Mouse (Mus musculus): ENCODE results near the gene Gadl1. TPM values are rescaled to one million over a fixed set of nuclear protein-coding genes. Genes with fewer than 3 reads are reported as not detected.
A peak's percentile ranks its signal among the peaks of the same experiment; 100 is the strongest.

Gene Gadl1
- polyA plus RNA-seq, 1 experiment from 2014 or later: 0.19 TPM

DNA sequence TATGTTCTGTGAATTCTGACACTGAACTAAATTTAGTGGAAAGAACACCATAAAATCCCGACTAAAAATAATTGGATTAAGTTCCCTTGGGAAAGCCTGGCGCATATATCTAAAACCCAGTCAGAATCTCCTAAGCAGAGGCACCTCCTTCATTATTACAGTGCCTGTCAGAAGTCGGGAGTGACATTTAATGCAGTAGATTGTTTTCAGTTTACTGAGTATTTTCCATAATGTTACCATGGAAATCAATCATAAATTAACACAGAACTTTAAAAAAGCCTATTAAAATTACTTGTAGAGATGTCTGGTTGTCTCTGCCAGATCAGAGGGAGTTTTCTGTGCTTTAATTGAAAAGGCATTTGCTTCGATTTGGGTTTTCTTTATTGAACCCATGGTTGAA lies 33.2 kb downstream of the Gadl1 start:
- Histone ChIP-seq H3K27ac (ENCODE audit: low read depth, low read length) (no peak overlapping the region), H3K4me1 (replicated peaks; ENCODE audit: control insufficient read depth, insufficient read depth, low read length) (no peaks in the 10 kb centered on the region), H3K9me3 (ENCODE audit: control insufficient read depth, low read length) (no peaks in the 10 kb centered on the region), H3K9ac (ENCODE audit: low read length) (no peak overlapping the region), H3K27me3 (ENCODE audit: control insufficient read depth, insufficient read depth, low read length) (no peaks in the 10 kb centered on the region), H3K4me3 (ENCODE audit: low read depth, low read length) (no peak overlapping the region), H3K4me2 (ENCODE audit: low read depth, low read length, severe bottlenecking) (no peak overlapping the region), H3K36me3 (ENCODE audit: control insufficient read depth, insufficient read depth, low read length) (no peaks in the 10 kb centered on the region)
- DNase-seq (ENCODE audit: low spot score) (no peak), ATAC-seq (replicated peaks; ENCODE audit: low FRiP score) (no peak)
- 39% methylated on average over 4 of the region's 4 CpGs for WGBS

DNA sequence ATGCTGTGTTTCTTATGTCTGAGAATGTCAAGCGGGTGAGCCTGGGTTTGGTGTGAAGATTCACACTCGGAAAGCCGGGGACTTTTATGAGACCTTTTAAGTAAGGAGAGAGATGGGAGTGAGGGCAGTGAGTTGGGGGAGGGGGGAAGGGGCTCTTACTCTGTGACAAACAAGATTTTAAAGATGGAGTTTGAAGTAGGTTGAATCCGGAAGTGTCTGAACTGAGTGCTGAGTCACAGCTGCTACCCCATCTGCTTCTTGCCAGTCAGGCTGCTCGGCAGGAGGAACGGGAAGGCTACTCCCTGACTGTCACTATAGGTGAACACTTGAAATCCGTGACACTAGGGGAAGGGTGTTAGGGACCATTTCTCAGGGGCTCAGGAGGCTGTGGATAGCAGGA lies 33.7 kb downstream of the Gadl1 start:
- Histone ChIP-seq H3K9ac (ENCODE audit: low read length) (no peak overlapping the region), H3K4me1 (replicated peaks; ENCODE audit: control insufficient read depth, insufficient read depth, low read length) (no peaks in the 10 kb centered on the region), H3K4me2 (ENCODE audit: low read depth, low read length, severe bottlenecking) (no peak overlapping the region), H3K4me3 (ENCODE audit: low read depth, low read length) (no peak overlapping the region), H3K27ac (ENCODE audit: low read depth, low read length) (no peak overlapping the region), H3K27me3 (ENCODE audit: control insufficient read depth, insufficient read depth, low read length) (no peaks in the 10 kb centered on the region), H3K9me3 (ENCODE audit: control insufficient read depth, low read length) (no peaks in the 10 kb centered on the region), H3K36me3 (ENCODE audit: control insufficient read depth, insufficient read depth, low read length) (no peaks in the 10 kb centered on the region)
- 44% methylated on average over 7 of the region's 7 CpGs for WGBS
- ATAC-seq (replicated peaks; ENCODE audit: low FRiP score): no peak
- peak; percentile 53 for DNase-seq (ENCODE audit: low spot score)

DNA sequence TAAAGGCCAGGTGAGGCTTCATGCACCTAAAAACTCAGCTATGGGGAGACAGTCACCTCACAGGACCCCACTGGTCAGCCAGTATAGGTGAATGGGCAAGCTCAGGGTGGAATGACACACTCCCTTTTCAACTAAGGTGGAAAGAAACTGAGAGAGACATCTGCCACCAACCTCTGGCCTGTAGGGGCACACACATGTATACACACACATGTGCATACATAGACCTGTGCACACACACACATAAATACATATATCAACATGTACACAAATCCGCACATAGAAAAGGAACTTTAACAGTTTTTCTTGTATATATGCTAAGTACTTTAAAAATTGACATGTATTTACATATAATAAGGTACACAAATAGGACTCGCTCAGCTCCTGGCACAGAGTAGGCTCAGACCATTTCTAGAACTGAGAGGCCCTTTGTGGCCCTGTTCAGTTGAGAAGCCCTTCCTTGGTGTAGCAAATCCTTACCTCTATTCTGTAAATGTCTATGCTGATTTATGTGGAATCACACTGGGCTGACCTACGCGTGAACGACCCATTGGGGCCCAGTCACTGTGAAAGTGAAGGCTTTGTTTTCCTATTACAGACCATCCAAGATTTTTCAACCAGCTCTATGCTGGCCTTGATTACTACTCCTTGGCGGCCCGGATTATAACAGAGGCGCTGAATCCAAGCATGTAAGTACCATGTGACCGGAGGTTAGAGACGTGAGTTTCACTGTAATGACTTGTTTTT lies 34.5 kb downstream of the Gadl1 start:
- H3K4me1 ChIP-seq (replicated peaks; ENCODE audit: control insufficient read depth, insufficient read depth, low read length): no peaks in the 10 kb centered on the region
- 76% methylated on average over 10 of the region's 10 CpGs for WGBS
- peak; percentile 55; the same call in 1 of the 2 replicates for ATAC-seq (replicated peaks; ENCODE audit: low FRiP score)
- no peaks in the 10 kb centered on the region for H3K9me3 ChIP-seq (ENCODE audit: control insufficient read depth, low read length)
- H3K9ac ChIP-seq (ENCODE audit: low read length): no peak overlapping the region
- no peaks in the 10 kb centered on the region for H3K36me3 ChIP-seq (ENCODE audit: control insufficient read depth, insufficient read depth, low read length)
- H3K4me2 ChIP-seq (ENCODE audit: low read depth, low read length, severe bottlenecking): no peak overlapping the region
- no peak for DNase-seq (ENCODE audit: low spot score)
- no peak overlapping the region for H3K4me3 ChIP-seq (ENCODE audit: low read depth, low read length)
- no peak overlapping the region for H3K27ac ChIP-seq (ENCODE audit: low read depth, low read length)
- no peaks in the 10 kb centered on the region for H3K27me3 ChIP-seq (ENCODE audit: control insufficient read depth, insufficient read depth, low read length)

- Histone ChIP-seq H3K4me2 (ENCODE audit: low read depth, low read length, severe bottlenecking) (no peak overlapping the region), H3K36me3 (ENCODE audit: control insufficient read depth, insufficient read depth, low read length) (no peaks in the 10 kb centered on the region), H3K9ac (ENCODE audit: low read length) (no peak overlapping the region), H3K27me3 (ENCODE audit: control insufficient read depth, insufficient read depth, low read length) (no peaks in the 10 kb centered on the region), H3K27ac (ENCODE audit: low read depth, low read length) (no peak overlapping the region), H3K4me1 (replicated peaks; ENCODE audit: control insufficient read depth, insufficient read depth, low read length) (no peaks in the 10 kb centered on the region), H3K4me3 (ENCODE audit: low read depth, low read length) (no peak overlapping the region), H3K9me3 (ENCODE audit: control insufficient read depth, low read length) (no peaks in the 10 kb centered on the region)
- DNase-seq (ENCODE audit: low spot score) (no peak), ATAC-seq (replicated peaks; ENCODE audit: low FRiP score) (no peak)
- 89% methylated on average over 7 of the region's 7 CpGs for WGBS
Observed at GRCm38 (mm10) chr9:115965056-115965455, 55.8 kb downstream of the Gadl1 start.

GRCm38 (mm10) chr9:115966116-115966515 lies 56.9 kb downstream of the Gadl1 start:
- 90% methylated on average over 4 of the region's 4 CpGs for WGBS
- DNase-seq (ENCODE audit: low spot score) (no peak), ATAC-seq (replicated peaks; ENCODE audit: low FRiP score) (no peak)
- Histone ChIP-seq H3K27me3 (ENCODE audit: control insufficient read depth, insufficient read depth, low read length) (no peaks in the 10 kb centered on the region), H3K4me1 (replicated peaks; ENCODE audit: control insufficient read depth, insufficient read depth, low read length) (no peaks in the 10 kb centered on the region), H3K4me3 (ENCODE audit: low read depth, low read length) (no peak overlapping the region), H3K9me3 (ENCODE audit: control insufficient read depth, low read length) (no peaks in the 10 kb centered on the region), H3K9ac (ENCODE audit: low read length) (no peak overlapping the region), H3K27ac (ENCODE audit: low read depth, low read length) (no peak overlapping the region), H3K4me2 (ENCODE audit: low read depth, low read length, severe bottlenecking) (no peak overlapping the region), H3K36me3 (ENCODE audit: control insufficient read depth, insufficient read depth, low read length) (no peaks in the 10 kb centered on the region)

DNA sequence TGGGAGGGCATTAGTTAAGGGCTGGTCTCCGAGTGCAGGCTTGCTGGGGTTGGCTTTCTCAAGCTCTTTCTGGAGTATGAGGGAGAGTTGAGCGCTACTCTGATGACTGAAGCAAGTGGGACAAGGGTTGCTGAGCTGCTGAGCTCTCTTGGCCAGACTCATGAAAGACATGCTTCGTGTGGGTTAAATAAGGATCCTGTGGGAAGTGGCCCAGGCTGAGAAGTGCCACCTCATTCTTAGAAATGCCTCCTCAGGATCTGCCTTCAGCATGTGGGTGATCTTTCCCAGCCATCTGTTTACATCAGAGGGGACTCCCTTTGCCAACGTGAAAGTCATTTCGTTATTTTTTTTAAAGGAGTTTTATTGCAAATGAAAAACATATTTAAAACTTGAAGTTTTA lies 57.5 kb downstream of the Gadl1 start:
- Histone ChIP-seq H3K27me3 (ENCODE audit: control insufficient read depth, insufficient read depth, low read length) (no peaks in the 10 kb centered on the region), H3K36me3 (ENCODE audit: control insufficient read depth, insufficient read depth, low read length) (no peaks in the 10 kb centered on the region), H3K27ac (ENCODE audit: low read depth, low read length) (no peak overlapping the region), H3K4me1 (replicated peaks; ENCODE audit: control insufficient read depth, insufficient read depth, low read length) (no peaks in the 10 kb centered on the region), H3K9ac (ENCODE audit: low read length) (no peak overlapping the region), H3K4me2 (ENCODE audit: low read depth, low read length, severe bottlenecking) (no peak overlapping the region), H3K4me3 (ENCODE audit: low read depth, low read length) (no peak overlapping the region), H3K9me3 (ENCODE audit: control insufficient read depth, low read length) (no peaks in the 10 kb centered on the region)
- DNase-seq (ENCODE audit: low spot score) (no peak), ATAC-seq (replicated peaks; ENCODE audit: low FRiP score) (no peak)
- WGBS: 86% methylated on average over 5 of the region's 5 CpGs

GRCm38 (mm10) chr9:115967638-115968037 lies 58.4 kb downstream of the Gadl1 start:
- no peaks in the 10 kb centered on the region for H3K4me1 ChIP-seq (replicated peaks; ENCODE audit: control insufficient read depth, insufficient read depth, low read length)
- DNase-seq (ENCODE audit: low spot score): no peak
- no peak overlapping the region for H3K4me2 ChIP-seq (ENCODE audit: low read depth, low read length, severe bottlenecking)
- no peaks in the 10 kb centered on the region for H3K36me3 ChIP-seq (ENCODE audit: control insufficient read depth, insufficient read depth, low read length)
- H3K27ac ChIP-seq (ENCODE audit: low read depth, low read length): no peak overlapping the region
- no peak overlapping the region for H3K9ac ChIP-seq (ENCODE audit: low read length)
- H3K27me3 ChIP-seq (ENCODE audit: control insufficient read depth, insufficient read depth, low read length): no peaks in the 10 kb centered on the region
- no peak for ATAC-seq (replicated peaks; ENCODE audit: low FRiP score)
- no peak overlapping the region for H3K4me3 ChIP-seq (ENCODE audit: low read depth, low read length)
- H3K9me3 ChIP-seq (ENCODE audit: control insufficient read depth, low read length): no peaks in the 10 kb centered on the region
- 88% methylated on average over 5 of the region's 5 CpGs for WGBS

GRCm38 (mm10) chr9:115976901-115977300 lies 67.6 kb downstream of the Gadl1 start:
- no peak for DNase-seq (ENCODE audit: low spot score)
- Histone ChIP-seq H3K36me3 (ENCODE audit: control insufficient read depth, insufficient read depth, low read length) (no peaks in the 10 kb centered on the region), H3K9me3 (ENCODE audit: control insufficient read depth, low read length) (no peaks in the 10 kb centered on the region), H3K4me2 (ENCODE audit: low read depth, low read length, severe bottlenecking) (no peak overlapping the region), H3K9ac (ENCODE audit: low read length) (no peak overlapping the region), H3K27me3 (ENCODE audit: control insufficient read depth, insufficient read depth, low read length) (no peaks in the 10 kb centered on the region), H3K4me3 (ENCODE audit: low read depth, low read length) (no peak overlapping the region), H3K4me1 (replicated peaks; ENCODE audit: control insufficient read depth, insufficient read depth, low read length) (no peaks in the 10 kb centered on the region), H3K27ac (ENCODE audit: low read depth, low read length) (no peak overlapping the region)
- no peak for ATAC-seq (replicated peaks; ENCODE audit: low FRiP score)
- 84% methylated on average over 6 of the region's 6 CpGs for WGBS

DNA sequence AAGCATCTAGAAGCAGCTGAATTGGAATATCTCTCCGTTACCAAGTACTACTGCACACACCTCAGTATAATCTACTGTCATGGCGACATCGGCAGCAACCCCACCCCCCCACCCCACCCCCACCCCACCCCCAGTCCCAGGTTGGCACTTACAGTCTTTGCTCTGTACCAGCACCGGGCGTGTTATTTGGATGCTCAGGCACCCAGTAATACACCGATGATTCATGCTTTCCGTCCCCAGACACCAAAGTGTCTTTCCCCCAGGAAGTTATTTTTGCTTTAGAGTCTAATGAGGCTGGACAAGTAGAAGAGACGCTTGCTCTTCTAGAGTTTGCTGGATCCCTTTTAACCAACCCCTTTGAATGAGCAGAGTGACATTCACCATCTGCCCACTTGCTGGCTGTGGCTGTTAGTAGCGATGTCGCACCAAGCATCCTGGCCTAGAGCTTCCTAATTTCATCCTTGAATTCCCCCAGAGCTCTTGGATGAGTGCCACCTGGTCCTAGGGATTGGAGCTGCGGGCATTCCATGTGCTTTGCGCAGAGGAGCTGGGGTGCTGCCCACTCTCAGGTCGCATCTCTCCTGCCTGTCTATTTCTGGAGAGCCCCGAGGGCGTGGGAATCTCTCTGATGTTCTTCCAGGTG lies 68.5 kb downstream of the Gadl1 start:
- no peaks in the 10 kb centered on the region for H3K36me3 ChIP-seq (ENCODE audit: control insufficient read depth, insufficient read depth, low read length)
- H3K27me3 ChIP-seq (ENCODE audit: control insufficient read depth, insufficient read depth, low read length): no peaks in the 10 kb centered on the region
- WGBS: 85% methylated on average over 15 of the region's 15 CpGs
- H3K4me2 ChIP-seq (ENCODE audit: low read depth, low read length, severe bottlenecking): no peak overlapping the region
- H3K9me3 ChIP-seq (ENCODE audit: control insufficient read depth, low read length): no peaks in the 10 kb centered on the region
- DNase-seq (ENCODE audit: low spot score) (no peak), ATAC-seq (replicated peaks; ENCODE audit: low FRiP score) (no peak)
- H3K4me3 ChIP-seq (ENCODE audit: low read depth, low read length): no peak overlapping the region
- H3K27ac ChIP-seq (ENCODE audit: low read depth, low read length): no peak overlapping the region
- no peaks in the 10 kb centered on the region for H3K4me1 ChIP-seq (replicated peaks; ENCODE audit: control insufficient read depth, insufficient read depth, low read length)
- no peak overlapping the region for H3K9ac ChIP-seq (ENCODE audit: low read length)

Measured in forebrain, embryonic 11.5 days (tissue).